Mouse (Mus musculus): Measurements from ENCODE around the gene Il21r. TPM values are rescaled to one million over a fixed set of nuclear protein-coding genes. Genes with fewer than 3 reads are reported as not detected.

Gene Il21r
- total and polyA plus RNA-seq, 3 experiments, result 103 to 252 (median 142) TPM

DNA sequence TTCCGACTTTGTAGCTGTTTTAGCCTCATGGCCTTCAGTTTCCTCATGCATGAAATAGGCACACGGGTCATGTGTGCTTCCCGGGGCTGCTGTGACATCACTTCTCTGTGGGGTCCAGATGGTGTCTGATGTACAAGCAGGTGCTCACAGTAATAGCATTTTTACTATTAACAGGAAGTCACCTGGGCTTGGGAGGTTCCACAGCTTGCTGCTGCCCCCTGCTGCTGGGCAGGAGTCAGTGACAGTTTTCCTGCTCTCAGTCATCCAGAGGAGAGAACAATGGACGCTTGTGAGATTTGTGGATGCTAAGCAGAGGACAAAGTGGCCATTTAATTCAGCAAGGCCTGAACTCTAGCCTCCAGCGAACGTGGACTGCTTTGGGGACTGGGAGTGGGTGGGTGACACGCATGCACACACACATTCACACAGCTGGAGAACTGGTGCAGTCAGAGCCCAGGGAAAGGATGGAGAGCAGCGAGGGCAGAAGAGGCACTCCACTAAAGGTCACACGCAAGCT is 35.7 kb downstream of the Il21r start:
- H3K9me3 ChIP-seq (replicated peaks; ENCODE audit: low read length), result no peaks in the 10 kb centered on the region
- no peaks in the 10 kb centered on the region for H3K79me2 ChIP-seq (replicated peaks; ENCODE audit: control insufficient read depth, extremely low read depth, insufficient read depth, poor library complexity, severe bottlenecking)
- in situ Hi-C loops (cut with MboI; ENCODE audit: low pct_ligation_motif_present, low pct_unique_long_range_greater_than_20kb, low sequenced_read_pairs), result no loop called here
- H3K4me3 ChIP-seq (replicated peaks in 1 of 3; ENCODE audit: low read depth in 2 of 3, low read length in 2 of 3, poor library complexity in 1 of 3), result peak overlapping the region in 1 of 3 experiments; percentile 12
- DNase-seq (ENCODE audit: extremely low read depth), result peak; percentile 88
- peaks cover 37 to 49% of the 10 kb centered on the region in 2 experiments for H3K4me1 ChIP-seq (ENCODE audit: control insufficient read depth in 1 of 2, insufficient read depth in 2 of 2)
- no peaks in the 10 kb centered on the region for H3K27me3 ChIP-seq (replicated peaks)
- dilution Hi-C loops (cut with MboI; ENCODE audit: extremely low pct_ligation_motif_present, extremely low pct_unique_long_range_greater_than_20kb, low sequenced_read_pairs), result no loop called here
- no peak overlapping the region for H3K9ac ChIP-seq (ENCODE audit: insufficient read depth, low read depth)
- H3K36me3 ChIP-seq (replicated peaks in 1 of 2; ENCODE audit: control insufficient read depth in 1 of 2, insufficient read depth in 1 of 2, low read length in 1 of 2), result peaks cover 44 to 61% of the 10 kb centered on the region in 2 experiments
- TF ChIP-seq JUN (IDR thresholded peaks at IDR 0.05; ENCODE audit: insufficient read depth, low read depth, low read length) (peak; percentile 44; the same call in 1 of the 2 replicates), MAZ (IDR thresholded peaks at IDR 0.05; ENCODE audit: low read depth, low read length) (peak; percentile 49; the same call in 1 of the 2 replicates), RCOR1 (conservative IDR thresholded peaks at IDR 0.05; ENCODE audit: low read depth, low read length) (peak; percentile 84), NRF1 (IDR thresholded peaks at IDR 0.05; ENCODE audit: low read depth, low read length) (0 out of 2 replicates have a peak, but pooled peaks have one; percentile 20), SMC3 (IDR thresholded peaks at IDR 0.05; ENCODE audit: low read depth, low read length) (peak; percentile 96), RAD21 (IDR thresholded peaks at IDR 0.05; ENCODE audit: low read depth, low read length) (peak; percentile 100), NELFE (IDR thresholded peaks at IDR 0.05; ENCODE audit: low read depth, low read length) (peak; percentile 52; the same call in 1 of the 2 replicates), MYC (IDR thresholded peaks at IDR 0.05; ENCODE audit: low read depth, low read length) (peak; percentile 75), USF1 (IDR thresholded peaks at IDR 0.05; ENCODE audit: low read depth, low read length) (peak; percentile 32; the same call in 1 of the 2 replicates), HCFC1 (IDR thresholded peaks at IDR 0.05; ENCODE audit: low read depth, low read length) (peak; percentile 46; the same call in 1 of the 2 replicates), POLR2AphosphoS2 (IDR thresholded peaks at IDR 0.05; ENCODE audit: low read depth, low read length) (peak; percentile 74; the same call in 1 of the 2 replicates), CHD1 (IDR thresholded peaks at IDR 0.05; ENCODE audit: low read depth, low read length) (no peak), MEF2A (IDR thresholded peaks at IDR 0.05; ENCODE audit: borderline replicate concordance, low read depth, low read length) (peak; percentile 79), CHD2 (IDR thresholded peaks at IDR 0.05; ENCODE audit: low read length) (no peak; the same call in 1 of the 2 replicates), ZC3H11A (IDR thresholded peaks at IDR 0.05; ENCODE audit: low read depth, low read length) (peak; percentile 93), E2F4 (IDR thresholded peaks at IDR 0.05; ENCODE audit: insufficient replicate concordance, low read depth, low read length) (0 out of 2 replicates have a peak, but pooled peaks have one; percentile 29), BHLHE40 (IDR thresholded peaks at IDR 0.05; ENCODE audit: low read depth, low read length) (peak; percentile 98), MAFK (IDR thresholded peaks at IDR 0.05; ENCODE audit: insufficient replicate concordance, low read length) (peak; percentile 11; the same call in 1 of the 2 replicates), SIN3A (IDR thresholded peaks at IDR 0.05; ENCODE audit: low read length) (peak; percentile 79), JUND (conservative IDR thresholded peaks at IDR 0.05; ENCODE audit: low read depth, low read length) (peak; percentile 58; the same call in 1 of the 2 replicates), GABPA (IDR thresholded peaks at IDR 0.05; ENCODE audit: insufficient replicate concordance, low read depth, low read length) (no peak), TCF12 (IDR thresholded peaks at IDR 0.05; ENCODE audit: low read depth, low read length) (peak; percentile 94), POLR2A (IDR thresholded peaks at IDR 0.05; ENCODE audit: low read depth, low read length) (no peak), ZKSCAN1 (IDR thresholded peaks at IDR 0.05; ENCODE audit: borderline replicate concordance, low read depth, low read length) (no peak), IRF4 (IDR thresholded peaks at IDR 0.05; ENCODE audit: low read depth, low read length) (peak; percentile 79), ZNF384 (IDR thresholded peaks at IDR 0.05; ENCODE audit: low read depth, low read length) (no peak), MAX (IDR thresholded peaks at IDR 0.05; ENCODE audit: low read length) (peak; percentile 81), MXI1 (IDR thresholded peaks at IDR 0.05; ENCODE audit: low read depth, low read length) (peak; percentile 67), EP300 (IDR thresholded peaks at IDR 0.05; ENCODE audit: low read length) (peak; percentile 69), TBP (conservative IDR thresholded peaks at IDR 0.05; ENCODE audit: low read depth, low read length) (no peak), ETS1 (conservative IDR thresholded peaks at IDR 0.05; ENCODE audit: low read depth, low read length) (peak; percentile 96), ZMIZ1 (IDR thresholded peaks at IDR 0.05; ENCODE audit: low read depth, low read length) (peak; percentile 31; the same call in 1 of the 2 replicates), USF2 (conservative IDR thresholded peaks at IDR 0.05; ENCODE audit: low read depth, low read length) (no peak), ELF1 (IDR thresholded peaks at IDR 0.05; ENCODE audit: low read depth, low read length) (peak; percentile 84), KAT2A (IDR thresholded peaks at IDR 0.05; ENCODE audit: insufficient replicate concordance, low read length) (0 out of 2 replicates have a peak, but pooled peaks have one; percentile 44), CTCF (conservative IDR thresholded peaks at IDR 0.05 in 1 of 2, IDR thresholded peaks at IDR 0.05 in 1 of 2; ENCODE audit: low read depth in 2 of 2, low read length in 2 of 2) (peak; percentile 77 to 96; a peak in 3 of 4 replicates), PAX5 (IDR thresholded peaks at IDR 0.05; ENCODE audit: low read length) (no peak), UBTF (IDR thresholded peaks at IDR 0.05; ENCODE audit: low read depth, low read length) (no peak)
- peak overlapping the region; percentile 48 for H3K4me2 ChIP-seq (ENCODE audit: insufficient read depth, low read depth, poor library complexity, severe bottlenecking)
- peak overlapping the region; percentile 29 for H3K27ac ChIP-seq (ENCODE audit: insufficient read depth, low read depth)
